Mouse (Mus musculus): ENCODE measurements around the gene Gemin5.

- TF ChIP-seq CTCF (IDR thresholded peaks at IDR 0.05; ENCODE audit: control insufficient read depth, insufficient read depth, insufficient replicate concordance, low read depth, low read length) (no peak), POLR2A (IDR thresholded peaks at IDR 0.05; ENCODE audit: control insufficient read depth, low read depth, low read length) (no peak)
Measured at GRCm38 (mm10) chr11:58120655-58121054, 47.7 kb downstream of the Gemin5 start.

Measured in testis, adult 2 months (tissue).